ENCODE assay signal across 14 mouse cellular contexts in the genomic region with DNA sequence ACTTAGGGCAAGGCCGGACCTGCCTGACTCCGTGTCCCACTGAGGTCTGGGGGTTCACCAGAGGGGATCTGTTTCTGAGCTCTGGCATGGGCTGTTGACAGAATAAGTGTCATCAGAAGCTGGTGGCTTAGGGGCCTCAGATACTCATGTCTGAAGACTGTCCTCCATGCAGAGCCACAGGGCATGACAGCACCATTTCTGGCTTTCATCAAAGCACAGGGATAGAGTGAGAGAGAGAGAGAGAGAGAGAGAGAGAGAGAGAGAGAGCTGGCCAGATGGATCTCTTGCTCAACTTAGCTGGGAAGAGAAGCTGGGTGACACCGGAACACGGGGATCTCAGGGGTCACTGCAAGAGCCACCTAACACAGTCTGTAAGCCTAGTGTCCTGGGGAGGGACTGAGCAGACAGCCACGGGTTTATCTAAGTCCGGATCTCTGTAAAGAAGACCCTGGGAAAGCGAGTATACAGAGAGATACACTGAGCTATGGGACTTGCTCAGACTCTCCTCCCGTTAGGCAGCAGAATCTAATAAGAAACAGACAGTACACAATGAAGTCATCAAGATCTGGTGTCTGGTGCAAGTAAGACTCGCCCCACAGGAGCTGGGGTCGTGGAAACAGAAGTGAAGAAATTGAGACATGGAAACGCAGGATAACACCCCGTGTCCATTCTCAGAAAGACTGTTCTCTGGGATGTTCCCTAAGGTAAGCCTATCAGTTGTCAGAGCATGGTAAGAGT. TPM values are rescaled to one million over a fixed set of nuclear protein-coding genes. Genes with fewer than 3 reads are reported as not detected.
DNase-seq lines count a peak whose midpoint lies in the region; ATAC-seq and TF ChIP-seq lines count a peak whose summit lies in the region.
"Had no signal": no experiment of that assay in that cellular context is flagged by ENCODE, and none has a peak within 500 bp of the region (broad histone marks: within the 10 kb centered on the region; RNA-seq: fewer than 3 reads in every experiment).

No protein-coding gene starts in this region.

- H3K4me3 ChIP-seq in heart, embryonic 13.5 days: no peak overlapping the region
- no peak overlapping the region for H3K4me3 ChIP-seq in neural tube, embryonic 13.5 days
- no peak overlapping the region for H3K4me3 ChIP-seq in hindbrain, postnatal 0 days (ENCODE audit: low read length)
- no peak overlapping the region for H3K4me3 ChIP-seq in stomach, embryonic 16.5 days (replicated peaks; ENCODE audit: low read length)
- H3K4me3 ChIP-seq: forebrain, embryonic 12.5 days; liver, embryonic 13.5 days; midbrain, embryonic 13.5 days had no signal

- H3K4me1 ChIP-seq in heart, embryonic 13.5 days: peaks cover 43% of the 10 kb centered on the region
- peaks cover 23% of the 10 kb centered on the region; the same call in 1 of the 2 replicates for H3K4me1 ChIP-seq in neural tube, embryonic 13.5 days (replicated peaks)
- H3K4me1 ChIP-seq in hindbrain, postnatal 0 days (ENCODE audit: insufficient read depth, low read length): peaks cover 12% of the 10 kb centered on the region; the same call in 1 of the 2 replicates
- peaks cover 20% of the 10 kb centered on the region for H3K4me1 ChIP-seq in stomach, embryonic 16.5 days (ENCODE audit: control insufficient read depth, insufficient read depth, low read length)
- H3K4me1 ChIP-seq: liver, embryonic 13.5 days had no signal

- no peak for DNase-seq in heart, adult 11 months
- no peak for DNase-seq in neural tube, embryonic 10.5 days (ENCODE audit: extremely low spot score, low spot score)
- no peak for DNase-seq in hindbrain, postnatal 0 days (ENCODE audit: low spot score)
- no peak for DNase-seq in yolk sac, embryonic 10.5 days (ENCODE audit: low spot score)
- no peak for DNase-seq in layer of hippocampus, postnatal 14 days (ENCODE audit: low spot score in 2 of 2)
- DNase-seq: cerebellum, adult 11-12 months; kidney, postnatal 36 days; liver, embryonic 13.5 days had no signal

- H3K4me2 ChIP-seq in heart, embryonic 13.5 days: 0 out of 2 replicates have a peak overlapping the region, but pooled peaks have one; percentile 8
- H3K4me2 ChIP-seq in neural tube, embryonic 13.5 days: no peak overlapping the region
- H3K4me2 ChIP-seq in hindbrain, postnatal 0 days (ENCODE audit: low read depth, low read length): no peak overlapping the region
- H3K4me2 ChIP-seq in stomach, embryonic 16.5 days (ENCODE audit: low read depth, low read length): no peak overlapping the region
- H3K4me2 ChIP-seq: forebrain, embryonic 12.5 days; liver, embryonic 13.5 days; midbrain, embryonic 13.5 days had no signal

- H3K9me3 ChIP-seq in heart, embryonic 13.5 days: no peaks in the 10 kb centered on the region
- no peaks in the 10 kb centered on the region for H3K9me3 ChIP-seq in neural tube, embryonic 13.5 days
- no peaks in the 10 kb centered on the region for H3K9me3 ChIP-seq in hindbrain, postnatal 0 days (ENCODE audit: low read length)
- H3K9me3 ChIP-seq in stomach, embryonic 16.5 days (replicated peaks; ENCODE audit: control insufficient read depth, low read length): no peaks in the 10 kb centered on the region
- H3K9me3 ChIP-seq: forebrain, embryonic 12.5 days; liver, embryonic 13.5 days; midbrain, embryonic 13.5 days had no signal

- 37% methylated on average over 12 of the region's 12 CpGs for whole genome bisulfite sequencing in heart, embryonic 13.5 days
- WGBS in neural tube, embryonic 13.5 days: 75% methylated on average over 12 of the region's 12 CpGs
- 69% methylated on average over 12 of the region's 12 CpGs for WGBS in hindbrain, postnatal 0 days
- 42% methylated on average over 12 of the region's 12 CpGs for WGBS in stomach, embryonic 16.5 days

- H3K27me3 ChIP-seq in heart, embryonic 13.5 days (replicated peaks): no peaks in the 10 kb centered on the region
- no peaks in the 10 kb centered on the region for H3K27me3 ChIP-seq in neural tube, embryonic 13.5 days
- H3K27me3 ChIP-seq in hindbrain, postnatal 0 days (ENCODE audit: insufficient read depth, low read length): no peaks in the 10 kb centered on the region
- H3K27me3 ChIP-seq in stomach, embryonic 16.5 days (ENCODE audit: control insufficient read depth, insufficient read depth, low read length): no peaks in the 10 kb centered on the region
- H3K27me3 ChIP-seq: forebrain, embryonic 12.5 days; liver, embryonic 13.5 days had no signal

- peak overlapping the region; percentile 12 for H3K9ac ChIP-seq in heart, embryonic 13.5 days
- H3K9ac ChIP-seq in neural tube, embryonic 13.5 days: no peak overlapping the region
- no peak overlapping the region for H3K9ac ChIP-seq in hindbrain, postnatal 0 days (replicated peaks; ENCODE audit: low read length)
- H3K9ac ChIP-seq in stomach, embryonic 16.5 days (ENCODE audit: low read length): no peak overlapping the region
- H3K9ac ChIP-seq: forebrain, embryonic 12.5 days; liver, embryonic 13.5 days; midbrain, embryonic 13.5 days had no signal

- peak; percentile 18; the same call in 1 of the 2 replicates for ATAC-seq in heart, embryonic 13.5 days (ENCODE audit: extremely low read depth, insufficient number of reproducible peaks, low FRiP score, low TSS enrichment)
- ATAC-seq in neural tube, embryonic 13.5 days (ENCODE audit: low read depth): no peak
- ATAC-seq in hindbrain, postnatal 0 days: no peak
- ATAC-seq in stomach, embryonic 16.5 days (ENCODE audit: insufficient read depth, low FRiP score): no peak
- ATAC-seq: midbrain, embryonic 13.5 days had no signal

- no peaks in the 10 kb centered on the region for H3K36me3 ChIP-seq in heart, embryonic 13.5 days
- no peaks in the 10 kb centered on the region for H3K36me3 ChIP-seq in neural tube, embryonic 13.5 days
- H3K36me3 ChIP-seq in hindbrain, postnatal 0 days (ENCODE audit: insufficient read depth, low read length): no peaks in the 10 kb centered on the region
- no peaks in the 10 kb centered on the region for H3K36me3 ChIP-seq in stomach, embryonic 16.5 days (ENCODE audit: control insufficient read depth, insufficient read depth, low read length)
- H3K36me3 ChIP-seq: forebrain, embryonic 12.5 days; liver, embryonic 13.5 days; midbrain, embryonic 13.5 days had no signal

- TF ChIP-seq CTCF in hindbrain, postnatal 0 days (IDR thresholded peaks at IDR 0.05; ENCODE audit: low read depth): no peak

- H3K27ac ChIP-seq in heart, embryonic 13.5 days (replicated peaks): 0 out of 2 replicates have a peak overlapping the region, but pooled peaks have one; percentile 16
- H3K27ac ChIP-seq in neural tube, embryonic 13.5 days (replicated peaks): peak overlapping the region; percentile 52; the same call in 1 of the 2 replicates
- 0 out of 2 replicates have a peak overlapping the region, but pooled peaks have one; percentile 1 for H3K27ac ChIP-seq in hindbrain, postnatal 0 days
- H3K27ac ChIP-seq in stomach, embryonic 16.5 days (ENCODE audit: low read length): peak overlapping the region; percentile 60
- H3K27ac ChIP-seq: forebrain, embryonic 12.5 days; liver, embryonic 13.5 days; midbrain, embryonic 13.5 days had no signal

RNA-seq across cellular contexts. Expression of a gene that starts 42.8 kb away (rescaled TPM):
- 1.6 and 1.8 TPM in 2 replicates for polyA plus RNA-seq in heart, embryonic 13.5 days (2015; fragmentation: Nextera tagmentation; extraction: Ambion mirVana)
- polyA plus RNA-seq in neural tube, embryonic 13.5 days (2015; fragmentation: Nextera tagmentation; extraction: Ambion mirVana): 1.2 and 1.4 TPM in 2 replicates
- total RNA-seq in hindbrain, postnatal 0 days (2014; rRNA removed): 9.3 and 11.3 TPM in 2 replicates
- polyA plus RNA-seq in hindbrain, postnatal 0 days (2015; fragmentation: Nextera tagmentation; extraction: Ambion mirVana): 8.3 and 9.1 TPM in 2 replicates
- polyA plus RNA-seq in stomach, embryonic 16.5 days (2015; fragmentation: Nextera tagmentation; extraction: Ambion mirVana): 4.0 and 4.4 TPM in 2 replicates
- total RNA-seq in layer of hippocampus, postnatal 14 days (2021): 1 to 10 TPM; 1.6 to 1.7 TPM
- total RNA-seq: MEL had no signal

Comparison
In these comparisons a context has a peak if more than half of its experiments do, and no peak if none do; other contexts are left out.
1. H3K27ac ChIP-seq: peak in every context shown above with its lines; median percentile 60 in stomach, embryonic 16.5 days; 52 in neural tube, embryonic 13.5 days; 16 in heart, embryonic 13.5 days; 1 in hindbrain, postnatal 0 days.